Mouse (Mus musculus) small intestine, adult 2 months (tissue): ENCODE measurements around the gene Msantd1. TPM values are rescaled to one million over a fixed set of nuclear protein-coding genes. Genes with fewer than 3 reads are reported as not detected.

Experiments
- H3K27ac ChIP-seq: fragments of 200-500 bp; 2 replicates; pipeline ENCODE4 v1.5.1; 2012; ENCODE audit warnings: low read depth, low read length, control low read depth, inconsistent platforms; ENCODE audit not compliant: insufficient read depth
- H3K27me3 ChIP-seq: fragments of 200-500 bp; 2 replicates; pipeline ENCODE4 v1.6.1; 2012; ENCODE audit warnings: mild to moderate bottlenecking, moderate library complexity, low read length, inconsistent platforms; ENCODE audit not compliant: control insufficient read depth, insufficient read depth
- H3K36me3 ChIP-seq: fragments of 200-500 bp; 2 replicates; pipeline ENCODE4 v1.6.1; 2012; ENCODE audit warnings: mild to moderate bottlenecking, low read length, control low read depth, inconsistent platforms; ENCODE audit not compliant: control insufficient read depth, insufficient read depth
- H3K4me1 ChIP-seq: fragments of 200-500 bp; 2 replicates; pipeline ENCODE4 v1.6.1; 2012; ENCODE audit warnings: low read length, inconsistent platforms, mixed read lengths; ENCODE audit not compliant: control insufficient read depth, insufficient read depth, insufficient read length
- H3K4me3 ChIP-seq: fragments of 200-500 bp; 2 replicates; pipeline ENCODE4 v1.5.1; 2012; ENCODE audit warnings: low read depth, mild to moderate bottlenecking, control low read depth, inconsistent platforms, low read length, moderate library complexity
- CTCF ChIP-seq: fragments of 200-500 bp; IDR thresholded peaks from 2 replicates; pipeline ENCODE4 v1.5.1; 2012; ENCODE audit warnings: low read depth, mild to moderate bottlenecking, control low read depth, inconsistent platforms, low read length, moderate library complexity, mixed read lengths; ENCODE audit not compliant: insufficient replicate concordance, insufficient read length; ENCODE audit errors: extremely low read depth
- POLR2A ChIP-seq: fragments of 200-500 bp; IDR thresholded peaks from 2 replicates; pipeline ENCODE4 v1.6.1; 2012; ENCODE audit warnings: low read depth, mild to moderate bottlenecking, control low read depth, inconsistent platforms, low read length, moderate library complexity
- WGBS: fragments of 180-500 bp; shearing (Covaris S2); methylation state at CpG from one replicate; pipeline ENCODE4 v1.1.7; 2018; 5-methylcytosine and 5-hydroxymethylcytosine counted together
- polyA plus RNA-seq: library from polyadenylated mRNA; depleted of rRNA; stranded (reverse); fragments of >200 nt; gene quantifications from 2 replicates; pipeline ENCODE4 v1.2.3, GENCODE M21; 2012; rRNA removed

The Msantd1 gene
- polyA plus RNA-seq, 1 experiment: 3.1 TPM

DNA sequence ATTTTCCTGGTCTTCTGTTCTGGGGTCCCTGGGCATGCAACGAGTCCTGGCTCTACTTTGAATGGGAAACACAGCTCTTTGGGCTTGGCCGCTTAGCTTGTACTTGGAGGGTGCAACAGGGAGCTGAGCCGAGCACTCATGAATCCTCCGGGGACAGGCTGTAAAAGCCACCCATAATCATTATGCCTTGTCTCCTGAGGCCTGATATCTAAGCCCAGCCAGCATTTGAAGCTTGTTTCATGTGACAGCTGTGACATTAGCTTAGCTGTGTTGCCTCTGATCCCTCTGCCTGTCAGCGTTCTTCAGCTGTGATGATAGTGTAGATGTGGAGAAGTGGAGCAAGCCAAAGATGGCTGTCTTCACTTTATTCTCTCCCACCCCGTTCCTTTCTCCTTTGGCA lies 46.7 kb downstream of the Msantd1 start:
- Histone ChIP-seq H3K36me3 (no peaks in the 10 kb centered on the region), H3K27me3 (no peaks in the 10 kb centered on the region), H3K4me1 (peaks cover 6% of the 10 kb centered on the region; the same call in 1 of the 2 replicates), H3K4me3 (no peak overlapping the region), H3K27ac (no peak overlapping the region)
- TF ChIP-seq CTCF (no peak), POLR2A (no peak)
- 89% methylated on average over 6 of the region's 6 CpGs for WGBS

DNA sequence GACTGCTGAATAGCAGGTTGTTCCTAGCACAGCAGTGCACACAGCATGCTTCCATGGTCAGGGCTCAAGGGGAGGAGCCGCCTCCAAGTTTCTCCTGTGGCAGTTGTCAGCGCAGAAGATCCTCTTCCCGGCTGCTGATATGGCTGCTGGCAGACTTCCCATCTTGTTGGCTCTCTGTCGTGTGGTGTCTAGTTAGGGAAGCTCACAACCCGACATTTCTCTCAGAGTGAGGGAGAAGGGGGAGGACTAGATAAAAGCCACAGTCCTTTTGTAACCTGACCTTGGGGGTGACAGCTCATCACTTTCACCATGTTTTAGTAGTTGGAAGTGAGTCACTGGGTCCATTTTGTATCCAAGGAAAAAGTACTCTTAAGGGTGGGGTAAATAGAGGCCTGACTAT lies 47.8 kb downstream of the Msantd1 start:
- TF ChIP-seq POLR2A (no peak), CTCF (no peak)
- H3K27ac ChIP-seq: no peak overlapping the region
- 16% methylated on average over 5 of the region's 5 CpGs for WGBS
- no peaks in the 10 kb centered on the region for H3K36me3 ChIP-seq
- H3K4me3 ChIP-seq: no peak overlapping the region
- H3K4me1 ChIP-seq: peaks cover 6% of the 10 kb centered on the region; the same call in 1 of the 2 replicates
- H3K27me3 ChIP-seq: no peaks in the 10 kb centered on the region

DNA sequence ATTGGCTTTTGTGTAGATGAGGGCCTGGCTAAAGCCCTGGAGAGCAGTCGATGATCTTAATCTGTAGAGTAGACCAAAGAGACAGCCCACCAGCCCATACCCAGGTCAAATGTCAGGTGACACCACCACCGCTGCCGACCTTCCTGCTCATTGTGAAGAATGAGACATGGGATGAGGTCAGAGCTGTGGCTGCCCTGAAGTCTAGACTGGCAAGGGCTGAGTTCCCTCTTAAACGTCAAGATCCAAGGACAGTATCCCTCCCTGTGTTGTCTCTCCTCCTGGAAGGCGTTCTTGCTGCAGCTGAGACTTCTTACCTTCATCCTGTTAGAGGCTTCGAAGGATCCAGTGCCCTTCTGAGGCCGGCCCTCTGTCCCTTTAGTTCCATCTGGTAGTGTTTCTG lies 48.3 kb downstream of the Msantd1 start:
- WGBS: 82% methylated on average over 7 of the region's 7 CpGs
- TF ChIP-seq POLR2A (no peak), CTCF (no peak)
- Histone ChIP-seq H3K4me3 (no peak overlapping the region), H3K27me3 (no peaks in the 10 kb centered on the region), H3K4me1 (peaks cover 6% of the 10 kb centered on the region; the same call in 1 of the 2 replicates), H3K27ac (no peak overlapping the region), H3K36me3 (no peaks in the 10 kb centered on the region)

DNA sequence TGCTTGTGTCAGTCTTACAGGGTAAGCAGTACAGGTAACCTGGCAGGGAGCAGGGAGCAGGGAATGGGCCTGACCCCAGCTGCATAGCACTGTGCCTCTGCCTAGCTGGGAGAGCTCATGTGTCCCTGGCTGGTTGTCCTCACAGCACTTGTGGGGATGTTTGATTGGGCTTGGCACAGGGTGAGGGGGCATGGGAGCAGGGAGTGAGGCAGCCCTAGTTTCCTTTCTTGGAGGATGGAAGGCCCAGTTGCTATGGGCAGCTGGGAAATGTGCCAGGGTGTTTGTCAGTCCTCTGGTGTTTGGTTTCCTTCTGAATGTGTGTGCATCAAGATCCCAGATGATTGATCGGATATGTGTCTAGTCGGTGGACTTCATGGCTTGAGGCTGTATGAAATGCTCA lies 49.2 kb downstream of the Msantd1 start:
- Histone ChIP-seq H3K27me3 (no peaks in the 10 kb centered on the region), H3K36me3 (no peaks in the 10 kb centered on the region), H3K4me1 (peaks cover 6% of the 10 kb centered on the region; the same call in 1 of the 2 replicates), H3K4me3 (no peak overlapping the region), H3K27ac (no peak overlapping the region)
- 67% methylated on average over 2 of the region's 2 CpGs for WGBS
- TF ChIP-seq POLR2A: no peak
- no peak for TF ChIP-seq CTCF

DNA sequence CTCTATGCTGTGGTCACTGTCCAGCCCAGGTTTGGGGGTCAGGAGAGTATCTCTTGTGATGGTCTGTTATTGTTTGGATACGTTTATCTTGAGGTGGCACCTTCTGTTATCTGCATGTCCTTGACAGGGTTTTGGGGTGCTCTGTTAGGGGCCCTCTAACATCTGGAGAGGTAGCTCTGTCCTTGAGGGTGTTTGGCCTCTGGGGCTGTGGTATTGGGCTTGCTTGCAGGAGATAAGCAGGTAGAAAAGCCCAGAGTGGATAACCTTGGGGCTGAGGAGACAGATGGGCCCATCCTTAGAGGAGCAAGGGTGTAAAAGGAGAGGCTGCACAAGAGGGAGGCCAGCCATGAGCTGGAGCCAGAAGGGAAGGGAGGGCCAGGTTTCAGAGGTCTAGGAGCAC lies 52.2 kb downstream of the Msantd1 start:
- H3K36me3 ChIP-seq: no peaks in the 10 kb centered on the region
- TF ChIP-seq CTCF: no peak
- no peak for TF ChIP-seq POLR2A
- no peak overlapping the region for H3K27ac ChIP-seq
- H3K4me1 ChIP-seq: peaks cover 6% of the 10 kb centered on the region; the same call in 1 of the 2 replicates
- WGBS: 64% methylated on average over 1 of the region's 1 CpGs
- no peak overlapping the region for H3K4me3 ChIP-seq
- no peaks in the 10 kb centered on the region for H3K27me3 ChIP-seq

DNA sequence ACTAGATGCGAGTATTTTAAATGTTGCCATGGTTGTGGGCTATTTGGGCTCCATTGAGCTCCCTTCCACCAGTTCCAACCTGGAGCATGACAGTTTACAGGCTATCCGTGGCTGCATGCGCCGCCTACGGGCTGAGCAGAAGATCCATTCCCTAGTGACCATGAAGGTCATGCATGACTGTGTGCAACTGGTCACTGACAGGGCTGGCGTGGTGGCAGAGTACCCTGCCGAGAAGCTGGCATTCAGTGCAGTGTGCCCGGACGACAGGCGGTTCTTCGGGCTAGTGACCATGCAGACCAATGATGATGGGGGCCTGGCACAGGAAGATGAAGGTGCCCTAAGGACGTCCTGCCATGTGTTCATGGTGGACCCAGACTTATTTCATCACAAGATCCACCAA lies 57.7 kb downstream of the Msantd1 start:
- TF ChIP-seq CTCF (no peak), POLR2A (no peak)
- 94% methylated on average over 12 of the region's 12 CpGs for WGBS
- H3K27ac ChIP-seq: no peak overlapping the region

DNA sequence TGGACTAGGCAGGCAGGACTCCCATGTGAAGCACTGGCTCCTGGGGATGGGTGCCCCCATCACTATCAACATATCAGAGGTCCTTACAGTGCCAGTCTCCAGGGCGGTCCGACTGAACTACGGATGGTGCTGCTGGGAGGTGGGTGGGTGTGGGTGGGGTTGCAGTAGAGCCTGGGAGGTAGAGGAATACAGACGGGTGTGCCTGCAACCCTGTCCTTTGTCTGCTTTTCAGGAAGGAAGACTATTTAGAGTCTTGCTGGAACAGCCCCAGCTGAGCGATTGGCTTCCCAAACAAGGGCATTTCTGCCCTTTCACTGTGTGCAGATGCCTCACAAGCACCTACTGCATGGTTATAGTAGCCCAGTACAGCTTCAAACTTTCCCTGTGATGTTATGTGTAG lies 60.6 kb downstream of the Msantd1 start:
- H3K36me3 ChIP-seq: no peaks in the 10 kb centered on the region
- WGBS: 67% methylated on average over 5 of the region's 5 CpGs
- H3K27me3 ChIP-seq: no peaks in the 10 kb centered on the region
- no peak overlapping the region for H3K27ac ChIP-seq
- H3K4me3 ChIP-seq: no peak overlapping the region
- no peak for TF ChIP-seq CTCF
- no peak for TF ChIP-seq POLR2A
- H3K4me1 ChIP-seq: peaks cover 2% of the 10 kb centered on the region

More for the DNA sequence above, 57.7 kb downstream of the Msantd1 start:
- Histone ChIP-seq H3K4me1 (peaks cover 3% of the 10 kb centered on the region; the same call in 1 of the 2 replicates), H3K4me3 (no peak overlapping the region), H3K36me3 (no peaks in the 10 kb centered on the region), H3K27me3 (no peaks in the 10 kb centered on the region)

DNA sequence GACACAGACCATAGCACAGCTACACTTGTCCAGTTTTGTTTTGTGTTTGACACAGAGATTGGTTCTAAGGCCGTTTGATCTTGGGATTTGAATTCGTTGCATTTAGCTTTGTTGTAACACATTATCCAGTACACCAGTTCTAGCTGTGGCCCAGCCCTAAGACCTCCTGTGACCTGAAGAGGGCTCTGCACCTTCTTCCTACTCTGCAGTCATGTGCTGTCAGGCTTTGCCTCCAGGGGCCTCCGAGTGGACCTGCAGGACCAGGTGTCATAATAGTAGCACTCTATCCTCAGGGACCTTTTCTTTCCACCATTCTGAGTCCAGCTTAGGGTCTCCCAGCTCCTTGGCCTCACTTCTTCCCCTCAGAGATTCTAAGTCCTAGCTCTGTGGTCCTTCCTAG lies 64.7 kb downstream of the Msantd1 start:
- no peak for TF ChIP-seq CTCF
- Histone ChIP-seq H3K4me1 (peaks cover 13% of the 10 kb centered on the region), H3K36me3 (no peaks in the 10 kb centered on the region), H3K27me3 (no peaks in the 10 kb centered on the region), H3K27ac (no peak overlapping the region), H3K4me3 (no peak overlapping the region)
- WGBS: 74% methylated on average over 3 of the region's 3 CpGs

Other genes starting within 250 kb of the Msantd1 start
- gene Nop14, start 247.9 kb upstream of the Msantd1 start, polyA plus RNA-seq: 2.8 and 4.4 TPM in 2 replicates
- 0.38 and 0.53 TPM in 2 replicates for gene Grk4, start 247.6 kb upstream of the Msantd1 start, polyA plus RNA-seq
- gene Htt, start 146.3 kb upstream of the Msantd1 start, polyA plus RNA-seq: 4.1 and 7.3 TPM in 2 replicates
- gene Rgs12, start 41.4 kb downstream of the Msantd1 start, polyA plus RNA-seq: 4.6 and 6.1 TPM in 2 replicates
- 75.0 and 118 TPM in 2 replicates for gene Hgfac, start 133.5 kb downstream of the Msantd1 start, polyA plus RNA-seq
- 1.1 and 2.2 TPM in 2 replicates for gene Dok7, start 148.8 kb downstream of the Msantd1 start, polyA plus RNA-seq
- 15.4 and 20.8 TPM in 2 replicates for gene Lrpap1, start 197.8 kb downstream of the Msantd1 start, polyA plus RNA-seq